Comparison of ENCODE assay signal across 10 mouse cellular contexts in genomic region chr9:57421688-57422111, GRCm38 (mm10). TPM values are rescaled to one million over a fixed set of nuclear protein-coding genes. Genes with fewer than 3 reads are reported as not detected.
DNase-seq lines count a peak whose midpoint lies in the region; ATAC-seq and TF ChIP-seq lines count a peak whose summit lies in the region.
"Had no signal": no experiment of that assay in that cellular context is flagged by ENCODE, and none has a peak within 500 bp of the region (broad histone marks: within the 10 kb centered on the region; RNA-seq: fewer than 3 reads in every experiment).

No protein-coding gene starts in this region.

- peaks cover 42% of the 10 kb centered on the region for H3K4me1 ChIP-seq in heart, embryonic 11.5 days (ENCODE audit: control insufficient read depth, insufficient read depth, low read length)
- H3K4me1 ChIP-seq in midbrain, postnatal 0 days (ENCODE audit: insufficient read depth, low read length): no peaks in the 10 kb centered on the region
- H3K4me1 ChIP-seq in midbrain, embryonic 13.5 days (replicated peaks): no peaks in the 10 kb centered on the region
- H3K4me1 ChIP-seq in intestine, embryonic 15.5 days (replicated peaks): peaks cover 31% of the 10 kb centered on the region

- no peak overlapping the region for H3K4me3 ChIP-seq in heart, embryonic 11.5 days (ENCODE audit: low read depth, low read length)
- no peak overlapping the region for H3K4me3 ChIP-seq in midbrain, postnatal 0 days (ENCODE audit: low read depth, low read length)
- no peak overlapping the region for H3K4me3 ChIP-seq in midbrain, embryonic 13.5 days (replicated peaks)
- H3K4me3 ChIP-seq in intestine, embryonic 15.5 days (replicated peaks): no peak overlapping the region
- H3K4me3 ChIP-seq: erythroblast, embryonic 14.5 days had no signal

- 0 out of 2 replicates have a peak overlapping the region, but pooled peaks have one; percentile 16 for H3K9ac ChIP-seq in heart, embryonic 11.5 days (ENCODE audit: low read depth, low read length)
- no peak overlapping the region for H3K9ac ChIP-seq in midbrain, postnatal 0 days (replicated peaks; ENCODE audit: low read length, poor library complexity, severe bottlenecking)
- no peak overlapping the region for H3K9ac ChIP-seq in midbrain, embryonic 13.5 days (replicated peaks)
- H3K9ac ChIP-seq in intestine, embryonic 15.5 days: no peak overlapping the region

- ATAC-seq in heart, embryonic 11.5 days (replicated peaks; ENCODE audit: insufficient number of reproducible peaks, low FRiP score, low TSS enrichment): no peak
- no peak for ATAC-seq in midbrain, postnatal 0 days (ENCODE audit: low FRiP score)
- ATAC-seq in midbrain, embryonic 13.5 days: no peak
- no peak for ATAC-seq in intestine, embryonic 15.5 days

- DNase-seq in heart, adult 9 months (ENCODE audit: low spot score in 2 of 2): no peak
- DNase-seq in midbrain, postnatal 0 days (ENCODE audit: low spot score): no peak
- DNase-seq in naive thymus-derived CD4-positive, alpha-beta T cell, adult 2 months (ENCODE audit: low read depth): peak; percentile 41
- no peak for DNase-seq in left cerebral cortex, adult 18-20 months (ENCODE audit: low spot score in 2 of 2)
- no peak for DNase-seq in ovary, postnatal 14 days (ENCODE audit: low spot score)

- no peaks in the 10 kb centered on the region for H3K9me3 ChIP-seq in heart, embryonic 11.5 days (replicated peaks; ENCODE audit: control insufficient read depth, low read length)
- H3K9me3 ChIP-seq in midbrain, postnatal 0 days (ENCODE audit: low read length): no peaks in the 10 kb centered on the region
- H3K9me3 ChIP-seq in midbrain, embryonic 13.5 days: no peaks in the 10 kb centered on the region
- H3K9me3 ChIP-seq in intestine, embryonic 15.5 days: no peaks in the 10 kb centered on the region

- 34% methylated on average over 5 of the region's 5 CpGs for WGBS in heart, embryonic 11.5 days (ENCODE audit: insufficient replicate concordance)
- WGBS in midbrain, postnatal 0 days: 65% methylated on average over 5 of the region's 5 CpGs
- WGBS in midbrain, embryonic 13.5 days: 70% methylated on average over 5 of the region's 5 CpGs
- 39% methylated on average over 5 of the region's 5 CpGs for whole genome bisulfite sequencing in intestine, embryonic 15.5 days

- H3K4me2 ChIP-seq in heart, embryonic 11.5 days: no peak overlapping the region
- H3K4me2 ChIP-seq in midbrain, postnatal 0 days (ENCODE audit: low read depth, low read length, poor library complexity, severe bottlenecking): no peak overlapping the region
- H3K4me2 ChIP-seq in midbrain, embryonic 13.5 days (replicated peaks): no peak overlapping the region
- no peak overlapping the region for H3K4me2 ChIP-seq in intestine, embryonic 15.5 days (replicated peaks)

- no peak for TF ChIP-seq CTCF in midbrain, postnatal 0 days (IDR thresholded peaks at IDR 0.05)

- no peaks in the 10 kb centered on the region for H3K27me3 ChIP-seq in heart, embryonic 11.5 days (ENCODE audit: control insufficient read depth, insufficient read depth, low read length)
- no peaks in the 10 kb centered on the region for H3K27me3 ChIP-seq in midbrain, postnatal 0 days (ENCODE audit: insufficient read depth, low read length)
- H3K27me3 ChIP-seq in midbrain, embryonic 13.5 days: no peaks in the 10 kb centered on the region
- H3K27me3 ChIP-seq in intestine, embryonic 15.5 days (replicated peaks): no peaks in the 10 kb centered on the region

- no peaks in the 10 kb centered on the region; the same call in 1 of the 2 replicates for H3K36me3 ChIP-seq in heart, embryonic 11.5 days (ENCODE audit: control insufficient read depth, insufficient read depth, low read length)
- no peaks in the 10 kb centered on the region for H3K36me3 ChIP-seq in midbrain, postnatal 0 days (ENCODE audit: insufficient read depth, low read length)
- 0 out of 2 replicates have a peak, but pooled peaks cover 8% of the 10 kb centered on the region for H3K36me3 ChIP-seq in midbrain, embryonic 13.5 days
- no peaks in the 10 kb centered on the region for H3K36me3 ChIP-seq in intestine, embryonic 15.5 days

- H3K27ac ChIP-seq in heart, embryonic 11.5 days (ENCODE audit: low read depth, low read length): peak overlapping the region; percentile 92
- H3K27ac ChIP-seq in midbrain, postnatal 0 days (ENCODE audit: low read depth, low read length): peak overlapping the region; percentile 62; the same call in 1 of the 2 replicates
- no peak overlapping the region for H3K27ac ChIP-seq in midbrain, embryonic 13.5 days
- peak overlapping the region; percentile 93 for H3K27ac ChIP-seq in intestine, embryonic 15.5 days

RNA-seq across cellular contexts. Expression of gene Ppcdc, which starts 18.2 kb away (rescaled TPM):
- polyA plus RNA-seq in heart, embryonic 11.5 days (2014; fragmentation: Nextera tagmentation; extraction: Ambion mirVana): 18.7 and 21.8 TPM in 2 replicates
- total RNA-seq in midbrain, postnatal 0 days (2014; rRNA removed): 23.1 and 29.7 TPM in 2 replicates
- polyA plus RNA-seq in midbrain, postnatal 0 days (2015; fragmentation: Nextera tagmentation; extraction: Ambion mirVana): 15.0 and 17.6 TPM in 2 replicates
- 26.2 and 28.4 TPM in 2 replicates for polyA plus RNA-seq in midbrain, embryonic 13.5 days (2015; fragmentation: Nextera tagmentation; extraction: Ambion mirVana)
- polyA plus RNA-seq in intestine, embryonic 15.5 days (2015; fragmentation: Nextera tagmentation; extraction: Ambion mirVana): 25.0 and 30.1 TPM in 2 replicates
- 10 to 100 TPM; 14.3 TPM for total RNA-seq in left cerebral cortex, adult 18-20 months (2021)

RNA-seq across cellular contexts. Expression of gene Scamp5, which starts 46.2 kb away (rescaled TPM):
- polyA plus RNA-seq in heart, embryonic 11.5 days (2014; fragmentation: Nextera tagmentation; extraction: Ambion mirVana): 5.8 and 7.9 TPM in 2 replicates
- 389 and 404 TPM in 2 replicates for total RNA-seq in midbrain, postnatal 0 days (2014; rRNA removed)
- polyA plus RNA-seq in midbrain, postnatal 0 days (2015; fragmentation: Nextera tagmentation; extraction: Ambion mirVana): 206 and 213 TPM in 2 replicates
- polyA plus RNA-seq in midbrain, embryonic 13.5 days (2015; fragmentation: Nextera tagmentation; extraction: Ambion mirVana): 90.9 and 91.6 TPM in 2 replicates
- 14.1 and 16.4 TPM in 2 replicates for polyA plus RNA-seq in intestine, embryonic 15.5 days (2015; fragmentation: Nextera tagmentation; extraction: Ambion mirVana)
- total RNA-seq in left cerebral cortex, adult 18-20 months (2021): 100 to 1,000 TPM; 381 to 400 TPM
- polyA plus RNA-seq: inflammation-experienced regulatory T-cells, adult 6 months had no signal
